Mouse (Mus musculus) erythroid progenitor cell, adult 5-6 weeks (primary cell): ENCODE results near the gene Ccz1. TPM values are rescaled to one million over a fixed set of nuclear protein-coding genes. Genes with fewer than 3 reads are reported as not detected.

Experiments
- ATAC-seq: replicated peaks from 2 replicates; pipeline ENCODE4 v1.8.0; 2016; ENCODE audit warnings: moderate number of reproducible peaks, mild to moderate bottlenecking, moderate TSS enrichment, inconsistent platforms; ENCODE audit not compliant: poor library complexity, low FRiP score, severe bottlenecking
- total RNA-seq, 2 experiments: library from RNA; stranded (forward) in 1 of 2; stranded (reverse) in 1 of 2; fragments of 150-400 nt in 1 of 2; fragments of 186-747, 209-891 nt in 1 of 2; gene quantifications; 2 replicates each; pipeline versions ENCODE4 v1.2.3 to v1.2.4; 2015 to 2017; ENCODE audit warnings: low replicate concordance in 2 of 2

Ccz1 gene
- total RNA-seq, 2 experiments from 2014 or later = 32.5 to 86.4 TPM

- no peak for ATAC-seq
Observed at GRCm38 (mm10) chr5:143950016-143950415, 64.7 kb downstream of the Ccz1 start.

GRCm38 (mm10) chr5:143948361-143948760 lies 66.3 kb downstream of the Ccz1 start:
- ATAC-seq = no peak

GRCm38 (mm10) chr5:143943231-143944125 lies 71.2 kb downstream of the Ccz1 start:
- no peak for ATAC-seq

- no peak for ATAC-seq
Observed at GRCm38 (mm10) chr5:143941588-143941987, 73.1 kb downstream of the Ccz1 start.

Other genes with a start within 250 kb of the Ccz1 start
- gene Eif2ak1, start 197.1 kb downstream of the Ccz1 start, total RNA-seq (2015; ENCODE audit: low replicate concordance) = 247 and 263 TPM in 2 replicates
- gene Eif2ak1, start 197.1 kb downstream of the Ccz1 start, total RNA-seq (2017; ENCODE audit: low replicate concordance) = 329 and 365 TPM in 2 replicates
- gene Ankrd61, start 117.2 kb downstream of the Ccz1 start, total RNA-seq (2015; ENCODE audit: low replicate concordance) = not detected in 2 replicates
- gene Ankrd61, start 117.2 kb downstream of the Ccz1 start, total RNA-seq (2017; ENCODE audit: low replicate concordance) = 1.2 and 2.3 TPM in 2 replicates
- gene Aimp2, start 105.0 kb downstream of the Ccz1 start, total RNA-seq (2015; ENCODE audit: low replicate concordance) = 25.2 and 34.8 TPM in 2 replicates
- gene Aimp2, start 105.0 kb downstream of the Ccz1 start, total RNA-seq (2017; ENCODE audit: low replicate concordance) = 14.9 and 75.8 TPM in 2 replicates
- gene Pms2, start 104.9 kb downstream of the Ccz1 start, total RNA-seq (2015; ENCODE audit: low replicate concordance) = 36.0 and 49.0 TPM in 2 replicates
- 79.1 and 92.9 TPM in 2 replicates for gene Pms2, start 104.9 kb downstream of the Ccz1 start, total RNA-seq (2017; ENCODE audit: low replicate concordance)
- gene Gm42421, start 86.7 kb downstream of the Ccz1 start, total RNA-seq (2015; ENCODE audit: low replicate concordance) = 10.5 TPM in 1 of 2 replicates, not detected in the other
- gene Gm42421, start 86.7 kb downstream of the Ccz1 start, total RNA-seq (2017; ENCODE audit: low replicate concordance) = 0.90 and 8.6 TPM in 2 replicates
- gene Rsph10b, start 81.8 kb downstream of the Ccz1 start, total RNA-seq (2015; ENCODE audit: low replicate concordance) = 3.4 and 11.2 TPM in 2 replicates
- 5.1 and 12.6 TPM in 2 replicates for gene Rsph10b, start 81.8 kb downstream of the Ccz1 start, total RNA-seq (2017; ENCODE audit: low replicate concordance)
- not detected in 2 replicates for gene Ocm, start 11.8 kb upstream of the Ccz1 start, total RNA-seq (2015; ENCODE audit: low replicate concordance)
- gene Ocm, start 11.8 kb upstream of the Ccz1 start, total RNA-seq (2017; ENCODE audit: low replicate concordance) = not detected in 2 replicates
- gene Lmtk2, start 85.6 kb upstream of the Ccz1 start, total RNA-seq (2015; ENCODE audit: low replicate concordance) = 17.3 and 23.9 TPM in 2 replicates
- gene Lmtk2, start 85.6 kb upstream of the Ccz1 start, total RNA-seq (2017; ENCODE audit: low replicate concordance) = 23.1 and 25.4 TPM in 2 replicates
- not detected in 2 replicates for gene Bhlha15, start 175.4 kb upstream of the Ccz1 start, total RNA-seq (2015; ENCODE audit: low replicate concordance)
- gene Bhlha15, start 175.4 kb upstream of the Ccz1 start, total RNA-seq (2017; ENCODE audit: low replicate concordance) = not detected in 2 replicates
- gene Tecpr1, start 208.7 kb upstream of the Ccz1 start, total RNA-seq (2015; ENCODE audit: low replicate concordance) = 2.9 and 8.3 TPM in 2 replicates
- 2.1 and 6.2 TPM in 2 replicates for gene Tecpr1, start 208.7 kb upstream of the Ccz1 start, total RNA-seq (2017; ENCODE audit: low replicate concordance)
- gene Bri3, start 229.6 kb upstream of the Ccz1 start, total RNA-seq (2015; ENCODE audit: low replicate concordance) = 20.1 and 20.5 TPM in 2 replicates
- gene Bri3, start 229.6 kb upstream of the Ccz1 start, total RNA-seq (2017; ENCODE audit: low replicate concordance) = 3.0 and 4.9 TPM in 2 replicates